Mouse (Mus musculus) bone marrow macrophage, adult 2 months (primary cell): ENCODE measurements around the gene Esx1.

ENCODE experiments used
- CTCF ChIP-seq: IDR thresholded peaks from 2 replicates; pipeline ENCODE4 v1.5.1; 2012; ENCODE audit warnings: low read depth, mild to moderate bottlenecking, low read length, moderate library complexity
- POLR2A ChIP-seq: IDR thresholded peaks from 2 replicates; pipeline ENCODE4 v1.6.1; 2012; ENCODE audit warnings: mild to moderate bottlenecking, low read depth, low read length, borderline replicate concordance

DNA sequence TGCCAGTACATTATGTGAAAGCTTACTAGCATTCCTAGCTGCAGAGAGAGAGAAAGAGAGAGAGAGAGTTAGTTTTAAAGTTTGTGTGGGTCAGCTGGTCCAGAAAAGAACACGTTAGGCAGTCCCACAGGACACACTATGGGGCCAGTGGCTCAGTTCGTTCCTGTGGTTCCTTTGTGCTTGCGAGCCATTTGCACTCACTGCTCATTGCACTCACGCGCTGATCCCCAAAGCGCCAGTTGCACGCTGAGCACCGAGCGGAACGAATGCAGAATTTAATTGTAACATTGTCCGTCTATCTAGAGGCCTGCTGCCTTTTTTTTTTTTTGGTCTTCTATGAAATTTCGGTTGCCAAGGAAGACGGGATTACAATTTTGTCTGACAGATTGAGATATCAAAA lies 15.4 kb downstream of the Esx1 start:
- no peak for TF ChIP-seq CTCF
- TF ChIP-seq POLR2A = no peak
